Mouse (Mus musculus) brain, embryonic 14.5 days (tissue): ENCODE measurements around the gene Plekha4. TPM values are rescaled to one million over a fixed set of nuclear protein-coding genes. Genes with fewer than 3 reads are reported as not detected.

Experiments
- DNase-seq: peaks from one replicate; pipeline ENCODE4 v3.0.0-alpha.2; 2011; ENCODE audit warnings: low read depth
- CTCF ChIP-seq: fragments of 200-500 bp; IDR thresholded peaks from 2 replicates; pipeline ENCODE4 v1.5.1; 2012; ENCODE audit warnings: inconsistent platforms, mild to moderate bottlenecking, moderate library complexity, borderline replicate concordance; ENCODE audit not compliant: insufficient read depth, insufficient read length; ENCODE audit errors: extremely low read depth
- POLR2A ChIP-seq: fragments of 200-500 bp; IDR thresholded peaks from 2 replicates; pipeline ENCODE4 v1.6.1; 2012; ENCODE audit warnings: mild to moderate bottlenecking, inconsistent platforms, borderline replicate concordance; ENCODE audit not compliant: poor library complexity, insufficient read depth, insufficient read length, severe bottlenecking; ENCODE audit errors: extremely low read depth
- polyA plus RNA-seq: library from polyadenylated mRNA; depleted of rRNA; stranded (reverse); fragments of >200 nt; gene quantifications from 2 replicates; pipeline ENCODE4 v1.2.3, GENCODE M21; 2012; rRNA removed

Plekha4 gene
- polyA plus RNA-seq, 1 experiment, result 3.6 TPM

GRCm38 (mm10) chr7:45589173-45589572 is 63.0 kb downstream of the Plekha4 start:
- DNase-seq, result peak; percentile 100
- peak; percentile 90 for TF ChIP-seq CTCF
- no peak for TF ChIP-seq POLR2A

GRCm38 (mm10) chr7:45589898-45590297 is 63.8 kb downstream of the Plekha4 start:
- DNase-seq, result no peak
- TF ChIP-seq CTCF (no peak), POLR2A (no peak)

GRCm38 (mm10) chr7:45590874-45591273 is 64.7 kb downstream of the Plekha4 start:
- TF ChIP-seq CTCF (peak; percentile 24; the same call in 1 of the 2 replicates), POLR2A (no peak)
- DNase-seq, result peak; percentile 19

GRCm38 (mm10) chr7:45591880-45592279 is 65.8 kb downstream of the Plekha4 start:
- TF ChIP-seq POLR2A (no peak), CTCF (no peak)
- no peak for DNase-seq

- TF ChIP-seq POLR2A (no peak), CTCF (peak; percentile 97)
- peak; percentile 79 for DNase-seq
Measured at GRCm38 (mm10) chr7:45593118-45593815, 67.1 kb downstream of the Plekha4 start.

GRCm38 (mm10) chr7:45595176-45595575 is 69.0 kb downstream of the Plekha4 start:
- TF ChIP-seq POLR2A (no peak), CTCF (no peak)
- DNase-seq, result no peak

GRCm38 (mm10) chr7:45596107-45596506 is 70.0 kb downstream of the Plekha4 start:
- TF ChIP-seq POLR2A, result no peak
- no peak for DNase-seq

- TF ChIP-seq CTCF, result no peak
- no peak for TF ChIP-seq POLR2A
- DNase-seq, result no peak
Measured at GRCm38 (mm10) chr7:45597013-45597412, 70.9 kb downstream of the Plekha4 start.

- DNase-seq, result no peak
- TF ChIP-seq POLR2A, result no peak
- no peak for TF ChIP-seq CTCF
Measured at GRCm38 (mm10) chr7:45597527-45597926, 71.4 kb downstream of the Plekha4 start.

GRCm38 (mm10) chr7:45598960-45599879 is 73.1 kb downstream of the Plekha4 start:
- no peak for TF ChIP-seq POLR2A
- TF ChIP-seq CTCF, result no peak
- DNase-seq, result no peak

Other genes starting within 250 kb of the Plekha4 start
- 0.11 TPM in 1 of 2 replicates, not detected in the other for gene Slc6a21, start 248.8 kb upstream of the Plekha4 start, polyA plus RNA-seq
- 19.0 and 20.3 TPM in 2 replicates for gene Trpm4, start 192.6 kb upstream of the Plekha4 start, polyA plus RNA-seq
- 0.48 and 1.3 TPM in 2 replicates for gene Hrc, start 191.0 kb upstream of the Plekha4 start, polyA plus RNA-seq
- 56.7 and 60.0 TPM in 2 replicates for gene Ppfia3, start 159.3 kb upstream of the Plekha4 start, polyA plus RNA-seq
- 15.7 and 17.6 TPM in 2 replicates for gene Lin7b, start 155.7 kb upstream of the Plekha4 start, polyA plus RNA-seq
- gene Snrnp70, start 130.6 kb upstream of the Plekha4 start, polyA plus RNA-seq, result 643 and 713 TPM in 2 replicates
- 0.03 TPM in 1 of 2 replicates, not detected in the other for gene Kcna7, start 120.7 kb upstream of the Plekha4 start, polyA plus RNA-seq
- gene Ntf5, start 112.6 kb upstream of the Plekha4 start, polyA plus RNA-seq, result 0.23 and 0.27 TPM in 2 replicates
- gene Lhb, start 105.5 kb upstream of the Plekha4 start, polyA plus RNA-seq, result 1.1 and 1.7 TPM in 2 replicates
- gene Gys1, start 91.5 kb upstream of the Plekha4 start, polyA plus RNA-seq, result 26.7 and 30.6 TPM in 2 replicates
- gene Ruvbl2, start 88.2 kb upstream of the Plekha4 start, polyA plus RNA-seq, result 125 and 158 TPM in 2 replicates
- 2,346 and 2,481 TPM in 2 replicates for gene Ftl1, start 66.4 kb upstream of the Plekha4 start, polyA plus RNA-seq
- 168 and 237 TPM in 2 replicates for gene Bax, start 59.4 kb upstream of the Plekha4 start, polyA plus RNA-seq
- gene Tulp2, start 44.5 kb upstream of the Plekha4 start, polyA plus RNA-seq, result 0.11 and 0.18 TPM in 2 replicates
- 0.30 TPM in 1 of 2 replicates, not detected in the other for gene Gm45808, start 39.5 kb upstream of the Plekha4 start, polyA plus RNA-seq
- 2.0 and 2.8 TPM in 2 replicates for gene Dhdh, start 37.5 kb upstream of the Plekha4 start, polyA plus RNA-seq
- 92.0 and 111 TPM in 2 replicates for gene Nucb1, start 15.9 kb upstream of the Plekha4 start, polyA plus RNA-seq
- gene Ppp1r15a, start 62 bp upstream of the Plekha4 start, polyA plus RNA-seq, result 13.5 and 14.5 TPM in 2 replicates
- 0.25 and 0.44 TPM in 2 replicates for gene Hsd17b14, start 28.6 kb downstream of the Plekha4 start, polyA plus RNA-seq
- gene Bcat2, start 43.8 kb downstream of the Plekha4 start, polyA plus RNA-seq, result 29.5 and 40.2 TPM in 2 replicates
- 0.13 TPM in 1 of 2 replicates, not detected in the other for gene Fgf21, start 89.2 kb downstream of the Plekha4 start, polyA plus RNA-seq
- 0.06 and 0.14 TPM in 2 replicates for gene Fut1, start 91.0 kb downstream of the Plekha4 start, polyA plus RNA-seq
- 0.13 and 0.16 TPM in 2 replicates for gene Izumo1, start 95.5 kb downstream of the Plekha4 start, polyA plus RNA-seq
- 11.6 and 17.6 TPM in 2 replicates for gene Rasip1, start 101.2 kb downstream of the Plekha4 start, polyA plus RNA-seq
- 3.2 and 4.0 TPM in 2 replicates for gene Mamstr, start 113.6 kb downstream of the Plekha4 start, polyA plus RNA-seq
- gene Fut2, start 140.1 kb downstream of the Plekha4 start, polyA plus RNA-seq, result 0.10 and 0.16 TPM in 2 replicates
- 0.64 and 2.1 TPM in 2 replicates for gene Ntn5, start 157.7 kb downstream of the Plekha4 start, polyA plus RNA-seq
- gene Sec1, start 168.1 kb downstream of the Plekha4 start, polyA plus RNA-seq, result 0.66 and 1.1 TPM in 2 replicates
- gene Car11, start 173.5 kb downstream of the Plekha4 start, polyA plus RNA-seq, result 81.4 and 108 TPM in 2 replicates
- 7.6 and 8.4 TPM in 2 replicates for gene Dbp, start 178.8 kb downstream of the Plekha4 start, polyA plus RNA-seq
- gene Rpl18, start 189.1 kb downstream of the Plekha4 start, polyA plus RNA-seq, result 640 and 749 TPM in 2 replicates
- gene Sphk2, start 191.7 kb downstream of the Plekha4 start, polyA plus RNA-seq, result 33.0 and 39.8 TPM in 2 replicates
- gene Fam83e, start 194.9 kb downstream of the Plekha4 start, polyA plus RNA-seq, result 0.68 and 0.83 TPM in 2 replicates
- not detected in 2 replicates for gene Spaca4, start 199.5 kb downstream of the Plekha4 start, polyA plus RNA-seq